Mouse (Mus musculus): ENCODE results near the gene Enox2.

The Enox2 gene

DNA sequence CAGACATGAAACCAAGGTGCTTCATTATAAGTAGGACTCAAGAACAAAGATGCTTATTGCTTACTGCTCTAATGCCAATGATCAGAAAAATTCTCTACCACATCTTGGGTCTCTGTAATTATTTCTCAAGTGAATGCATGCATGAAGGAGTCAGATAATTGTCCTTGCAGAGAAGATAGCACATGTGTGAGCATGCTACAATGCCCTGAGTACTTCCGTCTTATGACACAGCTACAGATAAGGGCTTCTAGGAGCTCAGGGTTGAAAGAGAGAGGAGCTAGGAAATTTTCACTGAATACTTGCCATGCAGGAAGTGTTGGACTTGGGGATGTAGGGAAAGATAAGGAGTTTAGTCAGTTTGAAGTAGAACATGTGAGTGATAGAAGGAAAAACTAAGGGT, 285.2 kb downstream of the Enox2 start:
- DNase-seq (ENCODE audit: low read depth, low spot score) = no peak

GRCm38 (mm10) chrX:48985653-48986052, 302.4 kb downstream of the Enox2 start:
- no peak for DNase-seq (ENCODE audit: low read depth, low spot score)

DNA sequence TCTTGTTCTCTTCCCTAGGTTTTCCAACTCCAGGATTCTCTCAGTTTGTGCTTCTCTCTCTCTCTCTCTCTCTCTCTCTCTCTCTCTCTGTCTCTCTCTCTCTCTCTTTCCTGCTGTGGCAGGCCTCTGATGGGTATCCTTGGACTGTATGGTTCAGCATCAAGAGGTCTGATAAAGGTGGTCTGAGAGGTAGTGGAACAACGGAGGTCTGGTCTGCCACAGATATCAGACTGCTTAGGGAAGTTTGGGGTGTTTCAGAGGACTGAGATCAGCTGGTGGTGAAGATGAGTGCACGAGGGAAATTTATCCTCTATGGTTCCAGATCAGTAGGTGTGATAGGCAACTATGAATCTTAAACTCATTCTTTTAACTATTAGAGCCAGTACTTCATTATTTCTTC, 303.6 kb downstream of the Enox2 start:
- DNase-seq (ENCODE audit: low read depth, low spot score) = no peak
